Mouse (Mus musculus) small intestine, adult 2 months (tissue): ENCODE data around the gene A730049H05Rik. TPM values are rescaled to one million over a fixed set of nuclear protein-coding genes. Genes with fewer than 3 reads are reported as not detected.

ENCODE experiments used
- H3K27ac ChIP-seq: fragments of 200-500 bp; 2 replicates; pipeline ENCODE4 v1.5.1; 2012; ENCODE audit warnings: low read depth, low read length, control low read depth, inconsistent platforms; ENCODE audit not compliant: insufficient read depth
- H3K27me3 ChIP-seq: fragments of 200-500 bp; 2 replicates; pipeline ENCODE4 v1.6.1; 2012; ENCODE audit warnings: mild to moderate bottlenecking, moderate library complexity, low read length, inconsistent platforms; ENCODE audit not compliant: control insufficient read depth, insufficient read depth
- H3K36me3 ChIP-seq: fragments of 200-500 bp; 2 replicates; pipeline ENCODE4 v1.6.1; 2012; ENCODE audit warnings: mild to moderate bottlenecking, low read length, control low read depth, inconsistent platforms; ENCODE audit not compliant: control insufficient read depth, insufficient read depth
- H3K4me1 ChIP-seq: fragments of 200-500 bp; 2 replicates; pipeline ENCODE4 v1.6.1; 2012; ENCODE audit warnings: low read length, inconsistent platforms, mixed read lengths; ENCODE audit not compliant: control insufficient read depth, insufficient read depth, insufficient read length
- H3K4me3 ChIP-seq: fragments of 200-500 bp; 2 replicates; pipeline ENCODE4 v1.5.1; 2012; ENCODE audit warnings: low read depth, mild to moderate bottlenecking, control low read depth, inconsistent platforms, low read length, moderate library complexity
- CTCF ChIP-seq: fragments of 200-500 bp; IDR thresholded peaks from 2 replicates; pipeline ENCODE4 v1.5.1; 2012; ENCODE audit warnings: low read depth, mild to moderate bottlenecking, control low read depth, inconsistent platforms, low read length, moderate library complexity, mixed read lengths; ENCODE audit not compliant: insufficient replicate concordance, insufficient read length; ENCODE audit errors: extremely low read depth
- POLR2A ChIP-seq: fragments of 200-500 bp; IDR thresholded peaks from 2 replicates; pipeline ENCODE4 v1.6.1; 2012; ENCODE audit warnings: low read depth, mild to moderate bottlenecking, control low read depth, inconsistent platforms, low read length, moderate library complexity
- WGBS: fragments of 180-500 bp; shearing (Covaris S2); methylation state at CpG from one replicate; pipeline ENCODE4 v1.1.7; 2018; 5-methylcytosine and 5-hydroxymethylcytosine counted together
- polyA plus RNA-seq: library from polyadenylated mRNA; depleted of rRNA; stranded (reverse); fragments of >200 nt; gene quantifications from 2 replicates; pipeline ENCODE4 v1.2.3, GENCODE M21; 2012; rRNA removed

Gene A730049H05Rik
- polyA plus RNA-seq, 1 experiment, result not detected

GRCm38 (mm10) chr6:92877236-92877635 is 61.0 kb downstream of the A730049H05Rik start:
- Histone ChIP-seq H3K4me3 (no peak overlapping the region), H3K27ac (no peak overlapping the region), H3K36me3 (no peaks in the 10 kb centered on the region), H3K27me3 (no peaks in the 10 kb centered on the region), H3K4me1 (no peaks in the 10 kb centered on the region)
- TF ChIP-seq CTCF (no peak), POLR2A (no peak)
- WGBS, result 91% methylated on average over 4 of the region's 4 CpGs

GRCm38 (mm10) chr6:92878771-92879170 is 62.5 kb downstream of the A730049H05Rik start:
- TF ChIP-seq POLR2A, result no peak
- no peak for TF ChIP-seq CTCF
- Histone ChIP-seq H3K27me3 (no peaks in the 10 kb centered on the region), H3K4me3 (no peak overlapping the region), H3K4me1 (no peaks in the 10 kb centered on the region), H3K27ac (no peak overlapping the region), H3K36me3 (no peaks in the 10 kb centered on the region)
- 90% methylated on average over 5 of the region's 5 CpGs for WGBS

GRCm38 (mm10) chr6:92879700-92880265 is 63.5 kb downstream of the A730049H05Rik start:
- TF ChIP-seq POLR2A (no peak), CTCF (no peak)

GRCm38 (mm10) chr6:92882446-92882845 is 66.2 kb downstream of the A730049H05Rik start:
- WGBS, result 76% methylated on average over 5 of the region's 5 CpGs
- H3K4me1 ChIP-seq, result no peaks in the 10 kb centered on the region
- TF ChIP-seq POLR2A (no peak), CTCF (no peak)
- H3K27me3 ChIP-seq, result no peaks in the 10 kb centered on the region
- no peak overlapping the region for H3K27ac ChIP-seq
- H3K4me3 ChIP-seq, result no peak overlapping the region
- no peaks in the 10 kb centered on the region for H3K36me3 ChIP-seq

More at GRCm38 (mm10) chr6:92879700-92880265, 63.5 kb downstream of the A730049H05Rik start:
- Histone ChIP-seq H3K27me3 (no peaks in the 10 kb centered on the region), H3K4me3 (no peak overlapping the region), H3K4me1 (no peaks in the 10 kb centered on the region), H3K27ac (no peak overlapping the region), H3K36me3 (no peaks in the 10 kb centered on the region)
- 78% methylated on average over 14 of the region's 14 CpGs for WGBS

GRCm38 (mm10) chr6:92883131-92883900 is 67.0 kb downstream of the A730049H05Rik start:
- no peaks in the 10 kb centered on the region for H3K27me3 ChIP-seq
- H3K4me1 ChIP-seq, result no peaks in the 10 kb centered on the region
- H3K27ac ChIP-seq, result no peak overlapping the region
- TF ChIP-seq POLR2A (no peak), CTCF (no peak)
- no peaks in the 10 kb centered on the region for H3K36me3 ChIP-seq
- 74% methylated on average over 9 of the region's 9 CpGs for WGBS
- no peak overlapping the region for H3K4me3 ChIP-seq

GRCm38 (mm10) chr6:92891535-92891934 is 75.3 kb downstream of the A730049H05Rik start:
- Histone ChIP-seq H3K4me3 (no peak overlapping the region), H3K36me3 (no peaks in the 10 kb centered on the region), H3K27ac (no peak overlapping the region), H3K27me3 (no peaks in the 10 kb centered on the region), H3K4me1 (no peaks in the 10 kb centered on the region)
- no peak for TF ChIP-seq CTCF
- TF ChIP-seq POLR2A, result no peak
- 40% methylated on average over 1 of the region's 1 CpGs for WGBS

Other genes starting within 250 kb of the A730049H05Rik start
- gene Prickle2, start 110.3 kb upstream of the A730049H05Rik start, polyA plus RNA-seq, result 1.2 and 1.6 TPM in 2 replicates
- not detected in 2 replicates for gene Gm15737, start 52.9 kb downstream of the A730049H05Rik start, polyA plus RNA-seq
- 1.1 and 1.8 TPM in 2 replicates for gene Adamts9, start 127.0 kb downstream of the A730049H05Rik start, polyA plus RNA-seq